Mouse (Mus musculus) monocyte, adult 2 months (primary cell): ENCODE results near the gene Ssr1.

ENCODE experiments used
- DNase-seq, 2 experiments: peaks; one replicate each; pipeline ENCODE4 v3.0.0; 2022; ENCODE audit warnings: low spot score in 2 of 2, low read depth in 1 of 2

Ssr1 gene

GRCm38 (mm10) chr13:37993704-37994404 lies at the start of gene Ssr1:
Gene Ssr1 (minus strand): TSS chr13:37994217.
- DNase-seq = peak; percentile 83 to 89

GRCm38 (mm10) chr13:38037811-38038210 lies 43.8 kb upstream of the Ssr1 start:
- DNase-seq = peak in 1 of 2 experiments; percentile 3

- peak; percentile 93 to 95 for DNase-seq
Observed at GRCm38 (mm10) chr13:38037044-38037687, 43.1 kb upstream of the Ssr1 start, which contains the start of gene Cage1. Gene Cage1 (minus strand): TSS chr13:38037069.

GRCm38 (mm10) chr13:38036343-38037043 lies 42.5 kb upstream of the Ssr1 start, which contains the start of gene Riok1:
Gene Riok1 (plus strand): TSS chr13:38036995.
- DNase-seq = no peak

GRCm38 (mm10) chr13:38028407-38028806 lies 34.4 kb upstream of the Ssr1 start:
- DNase-seq = no peak

GRCm38 (mm10) chr13:38027618-38028248 lies 33.7 kb upstream of the Ssr1 start:
- DNase-seq = no peak

- DNase-seq = no peak
Observed at GRCm38 (mm10) chr13:38025874-38026273, 31.9 kb upstream of the Ssr1 start.

- DNase-seq = no peak
Observed at GRCm38 (mm10) chr13:38018791-38019190, 24.8 kb upstream of the Ssr1 start.

GRCm38 (mm10) chr13:38015591-38015990 lies 21.6 kb upstream of the Ssr1 start:
- no peak for DNase-seq

- DNase-seq = no peak
Observed at GRCm38 (mm10) chr13:38012436-38012835, 18.4 kb upstream of the Ssr1 start.

- peak in 1 of 2 experiments; percentile 5 for DNase-seq
Observed at GRCm38 (mm10) chr13:38010444-38010910, 16.5 kb upstream of the Ssr1 start.

- DNase-seq = peak; percentile 49 to 55
Observed at GRCm38 (mm10) chr13:38009721-38010408, 15.8 kb upstream of the Ssr1 start.

GRCm38 (mm10) chr13:38007972-38008371 lies 14.0 kb upstream of the Ssr1 start:
- no peak for DNase-seq

- DNase-seq = no peak
Observed at GRCm38 (mm10) chr13:38002461-38002860, 8.4 kb upstream of the Ssr1 start.

- no peak for DNase-seq
Observed at GRCm38 (mm10) chr13:37999713-38000112, 5.7 kb upstream of the Ssr1 start.

- no peak for DNase-seq
Observed at GRCm38 (mm10) chr13:37994405-37994749, 360 bp upstream of the Ssr1 start.

- DNase-seq = no peak
Observed at GRCm38 (mm10) chr13:37993376-37993703, 677 bp downstream of the Ssr1 start.

- DNase-seq = no peak
Observed at GRCm38 (mm10) chr13:37992638-37993371, 1.2 kb downstream of the Ssr1 start.

GRCm38 (mm10) chr13:37989701-37990100 lies 4.3 kb downstream of the Ssr1 start:
- no peak for DNase-seq

GRCm38 (mm10) chr13:37986166-37986565 lies 7.9 kb downstream of the Ssr1 start:
- no peak for DNase-seq
